Mouse (Mus musculus) CH12.LX (cell line): ENCODE measurements around the gene Ugt1a10. TPM values are rescaled to one million over a fixed set of nuclear protein-coding genes. Genes with fewer than 3 reads are reported as not detected.
"Not testable (repeated sequence)": the region's sequence is repeated elsewhere in the genome, so short reads cannot be mapped to it uniquely, and the experiment has no call there.

Experiments
- DNase-seq: peaks from one replicate; pipeline ENCODE4 v3.0.0-alpha.2; 2013; ENCODE audit errors: extremely low read depth
- H3K27ac ChIP-seq: 2 replicates; pipeline ENCODE4 v1.5.1; 2012; ENCODE audit warnings: low read depth, mild to moderate bottlenecking, control low read depth, moderate library complexity; ENCODE audit not compliant: insufficient read depth
- H3K27me3 ChIP-seq: replicated peaks from 2 replicates; pipeline ENCODE3; 2012; ENCODE audit warnings: inconsistent platforms
- H3K36me3 ChIP-seq, 2 experiments: replicated peaks in 1 of 2; 2 replicates each; pipeline versions ENCODE3 to v1.6.1; 2012; ENCODE audit warnings: inconsistent platforms in 1 of 2, low read length in 1 of 2, mild to moderate bottlenecking in 1 of 2, mixed read lengths in 1 of 2, moderate library complexity in 1 of 2; ENCODE audit not compliant: control insufficient read depth in 1 of 2, insufficient read depth in 1 of 2
- H3K4me1 ChIP-seq, 2 experiments: 2 replicates each; pipeline ENCODE4 v1.6.1; 2012; ENCODE audit warnings: inconsistent platforms in 1 of 2, moderate library complexity in 1 of 2; ENCODE audit not compliant: insufficient read depth in 2 of 2, control insufficient read depth in 1 of 2
- H3K4me2 ChIP-seq: 2 replicates; pipeline ENCODE4 v1.6.1; 2012; ENCODE audit warnings: low read depth, mild to moderate bottlenecking, control low read depth; ENCODE audit not compliant: poor library complexity, insufficient read depth, severe bottlenecking
- H3K4me3 ChIP-seq, 3 experiments: fragments of 150-350 bp in 1 of 3; sonication (generic) in 1 of 3; replicated peaks in 1 of 3; 2 replicates each; pipeline versions ENCODE3 to v1.5.1; 2011 to 2012; ENCODE audit warnings: low read depth in 2 of 3, low read length in 2 of 3, mild to moderate bottlenecking in 2 of 3, moderate library complexity in 2 of 3, control low read depth in 1 of 3, improper control_type of control experiment in 1 of 3, inconsistent platforms in 1 of 3, mixed read lengths in 1 of 3; ENCODE audit not compliant: poor library complexity in 1 of 3
- H3K79me2 ChIP-seq: replicated peaks from 2 replicates; pipeline ENCODE4 v1.6.1; 2012; ENCODE audit warnings: mild to moderate bottlenecking, moderate library complexity; ENCODE audit not compliant: control insufficient read depth, poor library complexity, insufficient read depth, severe bottlenecking; ENCODE audit errors: extremely low read depth
- H3K9ac ChIP-seq: 2 replicates; pipeline ENCODE4 v1.6.1; 2012; ENCODE audit warnings: low read depth, mild to moderate bottlenecking, control low read depth, moderate library complexity; ENCODE audit not compliant: insufficient read depth
- H3K9me3 ChIP-seq: replicated peaks from 2 replicates; pipeline ENCODE3; 2012; ENCODE audit warnings: low read length, inconsistent platforms, mixed read lengths
- BHLHE40 ChIP-seq: IDR thresholded peaks from 2 replicates; pipeline ENCODE4 v1.6.1; 2011; ENCODE audit warnings: mild to moderate bottlenecking, low read depth, low read length, improper control_type of control experiment
- CTCF ChIP-seq, 2 experiments: IDR thresholded peaks in 1 of 2; conservative IDR thresholded peaks in 1 of 2; 2 replicates each; pipeline ENCODE4 v1.5.1; 2011 to 2012; ENCODE audit warnings: low read depth in 2 of 2, low read length in 2 of 2, improper control_type of control experiment in 1 of 2, inconsistent platforms in 1 of 2, mild to moderate bottlenecking in 1 of 2, moderate library complexity in 1 of 2
- NELFE ChIP-seq: IDR thresholded peaks from 2 replicates; pipeline ENCODE4 v1.6.1; 2011; ENCODE audit warnings: low read depth, low read length, improper control_type of control experiment
- NRF1 ChIP-seq: IDR thresholded peaks from 2 replicates; pipeline ENCODE4 v1.6.1; 2014; ENCODE audit warnings: low read depth, mild to moderate bottlenecking, inconsistent platforms, low read length, improper control_type of control experiment, moderate library complexity
- POLR2A ChIP-seq: IDR thresholded peaks from 2 replicates; pipeline ENCODE4 v1.6.1; 2011; ENCODE audit warnings: low read depth, mild to moderate bottlenecking, improper control_type of control experiment, low read length
- SIN3A ChIP-seq: IDR thresholded peaks from 2 replicates; pipeline ENCODE4 v1.6.1; 2012; ENCODE audit warnings: low read length, improper control_type of control experiment, inconsistent platforms
- UBTF ChIP-seq: IDR thresholded peaks from 2 replicates; pipeline ENCODE4 v1.6.1; 2012; ENCODE audit warnings: low read depth, mild to moderate bottlenecking, inconsistent platforms, low read length, improper control_type of control experiment, moderate library complexity
- USF1 ChIP-seq: IDR thresholded peaks from 2 replicates; pipeline ENCODE4 v1.6.1; 2014; ENCODE audit warnings: low read depth, mild to moderate bottlenecking, inconsistent platforms, low read length, improper control_type of control experiment
- USF2 ChIP-seq: conservative IDR thresholded peaks from 2 replicates; pipeline ENCODE4 v1.6.1; 2011; ENCODE audit warnings: low read depth, low read length, improper control_type of control experiment
- dilution Hi-C: fragments of 300-500 bp; cut with MboI; formaldehyde crosslinking; loops from 2 replicates; pipeline ENCODE4 v1.14.3; 2020; ENCODE audit warnings: low sequenced_read_pairs; ENCODE audit not compliant: extremely low pct_unique_long_range_greater_than_20kb, extremely low pct_ligation_motif_present
- in situ Hi-C: fragments of 300-500 bp; cut with MboI; formaldehyde crosslinking; loops from 3 replicates; pipeline ENCODE4 v1.14.3; 2019; ENCODE audit warnings: low sequenced_read_pairs, low pct_ligation_motif_present, low pct_unique_long_range_greater_than_20kb, mixed read lengths
- polyA plus RNA-seq: library from polyadenylated mRNA; unstranded; fragments of >175 nt; gene quantifications from 2 replicates; pipeline ENCODE4 v1.2.1, GENCODE M21; 2012; ENCODE audit warnings: low read depth; ENCODE audit not compliant: insufficient read length
- total RNA-seq, 2 experiments: library from RNA; depleted of rRNA; stranded (reverse); fragments of 300-350 nt in 1 of 2; fragments of >200 nt in 1 of 2; gene quantifications; 2 replicates each; pipeline ENCODE4 v1.2.3; 2012 to 2014

Ugt1a10 gene
- total and polyA plus RNA-seq, 3 experiments = not detected

GRCm38 (mm10) chr1:88222216-88222615, 167.0 kb downstream of the Ugt1a10 start:
- DNase-seq = no peak
- H3K27ac ChIP-seq = no peak overlapping the region
- H3K9ac ChIP-seq = no peak overlapping the region
- no peak overlapping the region for H3K4me3 ChIP-seq
- no peak overlapping the region for H3K4me2 ChIP-seq
- in situ Hi-C loops = no loop called here
- peaks cover 59% of the 10 kb centered on the region for H3K9me3 ChIP-seq
- dilution Hi-C loops = no loop called here
- H3K79me2 ChIP-seq = no peaks in the 10 kb centered on the region
- no peaks in the 10 kb centered on the region for H3K27me3 ChIP-seq
- H3K36me3 ChIP-seq = no peaks in the 10 kb centered on the region
- 0 out of 4 replicates have a peak, but pooled peaks cover 0 to 3% of the 10 kb centered on the region in 2 experiments for H3K4me1 ChIP-seq
- TF ChIP-seq POLR2A = no peak
- TF ChIP-seq NELFE = no peak
- TF ChIP-seq CTCF (conservative IDR thresholded peaks at IDR 0.05 in 1 of 2, IDR thresholded peaks at IDR 0.05 in 1 of 2; ENCODE audit: low read depth in 2 of 2, low read length in 2 of 2) = no peak
- no peak for TF ChIP-seq USF1
- no peak for TF ChIP-seq BHLHE40
- no peak for TF ChIP-seq NRF1

- H3K27me3 ChIP-seq, dilution Hi-C loops, in situ Hi-C loops, H3K4me3 ChIP-seq, H3K4me1 ChIP-seq, DNase-seq, H3K36me3 ChIP-seq, H3K27ac ChIP-seq, H3K9ac ChIP-seq, H3K79me2 ChIP-seq, H3K4me2 ChIP-seq: not testable (repeated sequence)
- H3K9me3 ChIP-seq = peaks cover 57% of the 10 kb centered on the region
Observed at GRCm38 (mm10) chr1:88223011-88223515, 167.9 kb downstream of the Ugt1a10 start.

- no peak for DNase-seq
- peaks cover 57% of the 10 kb centered on the region for H3K9me3 ChIP-seq
- 0 out of 4 replicates have a peak, but pooled peaks cover 0 to 3% of the 10 kb centered on the region in 2 experiments for H3K4me1 ChIP-seq
- dilution Hi-C loops = no loop called here
- no peak overlapping the region for H3K4me3 ChIP-seq
- no peak overlapping the region for H3K9ac ChIP-seq
- H3K27ac ChIP-seq = no peak overlapping the region
- no peak for TF ChIP-seq NRF1
- no peak for TF ChIP-seq SIN3A
- no peak for TF ChIP-seq UBTF
- no peak for TF ChIP-seq USF2
- no peaks in the 10 kb centered on the region for H3K36me3 ChIP-seq
- in situ Hi-C loops = no loop called here
- H3K27me3 ChIP-seq = no peaks in the 10 kb centered on the region
- no peaks in the 10 kb centered on the region for H3K79me2 ChIP-seq
- H3K4me2 ChIP-seq = no peak overlapping the region
Observed at GRCm38 (mm10) chr1:88223591-88223990, 168.4 kb downstream of the Ugt1a10 start.
